Mouse (Mus musculus) adrenal gland, adult 18-20 months (tissue): ENCODE measurements at regions not wholly inside any gene's neighbourhood (a gene's known extent, or its start where the extent isn't known, plus 50 kb on each side); places are given as distances from the start of the nearest gene placed in this dataset.

Source experiments
- DNase-seq, 2 experiments: peaks; one replicate each; pipeline ENCODE4 v3.0.0; 2021 to 2022; ENCODE audit warnings: low spot score in 2 of 2

DNA sequence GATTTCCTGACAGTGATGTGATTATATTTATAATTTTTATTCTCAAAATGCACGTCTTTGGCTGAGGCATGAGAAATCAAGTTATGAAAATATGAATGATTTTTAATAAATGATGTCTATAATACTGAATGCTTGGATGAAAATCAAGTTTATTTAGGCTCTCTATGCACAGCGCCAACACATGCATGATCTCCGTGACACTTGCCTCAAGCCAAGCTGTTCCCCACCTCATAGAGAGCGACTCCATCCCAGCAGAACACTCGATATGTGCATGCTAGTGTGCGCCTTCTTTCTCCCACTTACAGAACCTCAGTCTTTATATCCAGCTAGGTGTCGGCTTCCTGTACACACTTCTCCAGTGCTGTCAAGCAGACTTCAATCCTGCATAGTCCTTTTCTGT, 139.8 kb upstream of the Gm9833 start:
- no peak for DNase-seq

- no peak for DNase-seq
These were observed 130.0 kb upstream of the Gm9833 start for GRCm38 (mm10) chr3:9957870-9958269.

DNA sequence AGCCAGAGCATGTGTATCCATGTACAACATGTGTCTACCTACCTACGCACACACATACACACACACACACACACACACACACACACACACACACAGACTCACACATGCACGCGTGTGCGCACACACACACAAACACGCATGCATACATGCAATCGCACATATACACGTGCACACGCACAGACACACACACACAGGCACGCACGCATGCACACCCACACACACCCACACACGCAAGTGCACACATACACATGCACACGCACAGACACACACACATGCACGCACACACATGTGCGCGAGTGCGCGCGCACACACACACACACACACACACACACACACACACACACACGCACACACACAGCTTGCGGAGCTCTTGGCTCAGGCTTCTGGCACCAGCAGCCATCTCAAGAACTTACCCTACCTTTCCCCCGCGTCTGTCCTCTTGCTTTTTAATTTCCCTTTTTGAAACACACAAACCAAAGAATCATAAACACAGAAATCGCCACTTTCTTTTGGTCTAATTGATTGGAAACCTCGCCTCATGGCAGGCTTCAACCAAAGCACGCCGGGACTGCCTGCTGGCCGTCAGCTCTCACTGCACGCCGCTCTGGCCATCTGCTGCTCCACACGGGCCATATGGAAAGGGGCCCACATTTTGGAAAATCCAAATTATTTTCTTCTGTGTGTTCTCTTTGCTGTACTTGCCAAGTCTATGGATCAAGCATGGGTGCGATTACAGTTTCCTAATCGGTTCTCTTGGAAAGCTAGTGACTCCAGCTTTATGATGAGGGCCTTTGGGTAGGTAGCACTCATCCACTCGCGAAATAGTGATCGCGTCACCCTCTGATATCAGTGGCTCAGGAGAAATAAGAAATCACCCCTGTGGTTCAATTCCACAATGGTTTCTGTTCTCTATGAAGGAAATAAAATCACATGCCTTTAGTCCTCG, 127.9 kb upstream of the Gm9833 start:
- DNase-seq, result no peak

DNA sequence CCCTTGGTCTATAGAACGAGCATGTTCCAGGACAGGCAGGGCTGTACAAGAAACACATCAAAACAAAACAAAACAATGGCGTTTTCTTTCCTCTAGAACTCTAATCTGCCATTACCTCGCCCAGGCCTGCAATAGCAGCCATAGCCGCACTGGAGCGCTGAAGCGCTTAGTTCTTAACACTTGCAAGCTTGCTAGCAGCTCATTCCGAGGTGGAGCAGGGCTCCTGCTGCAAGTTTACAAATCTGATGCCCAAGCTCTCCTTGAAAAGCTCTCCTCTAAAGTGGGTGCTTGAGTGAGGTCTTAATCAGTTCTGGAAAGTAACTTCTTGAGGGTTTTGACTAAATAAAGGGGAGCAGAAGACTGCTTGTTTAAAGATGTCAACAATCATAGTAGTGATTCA, 127.2 kb upstream of the Gm9833 start:
- DNase-seq, result no peak
